Mouse (Mus musculus): Measurements from ENCODE around the gene Pdcd2l.

- TF ChIP-seq CTCF (conservative IDR thresholded peaks at IDR 0.05; ENCODE audit: insufficient read depth, insufficient read length, low read depth, low read length) (no peak), POLR2A (IDR thresholded peaks at IDR 0.05; ENCODE audit: low read depth, low read length) (no peak)
These were observed 30.5 kb downstream of the Pdcd2l start for GRCm38 (mm10) chr7:34165999-34166398.

All from kidney, adult 2 months (tissue).